Mouse (Mus musculus): Measurements from ENCODE around the gene Hdhd5. TPM values are rescaled to one million over a fixed set of nuclear protein-coding genes. Genes with fewer than 3 reads are reported as not detected.

Gene Hdhd5
- total RNA-seq (2023): 1 to 10 TPM; 4.2 to 4.9 TPM

DNA sequence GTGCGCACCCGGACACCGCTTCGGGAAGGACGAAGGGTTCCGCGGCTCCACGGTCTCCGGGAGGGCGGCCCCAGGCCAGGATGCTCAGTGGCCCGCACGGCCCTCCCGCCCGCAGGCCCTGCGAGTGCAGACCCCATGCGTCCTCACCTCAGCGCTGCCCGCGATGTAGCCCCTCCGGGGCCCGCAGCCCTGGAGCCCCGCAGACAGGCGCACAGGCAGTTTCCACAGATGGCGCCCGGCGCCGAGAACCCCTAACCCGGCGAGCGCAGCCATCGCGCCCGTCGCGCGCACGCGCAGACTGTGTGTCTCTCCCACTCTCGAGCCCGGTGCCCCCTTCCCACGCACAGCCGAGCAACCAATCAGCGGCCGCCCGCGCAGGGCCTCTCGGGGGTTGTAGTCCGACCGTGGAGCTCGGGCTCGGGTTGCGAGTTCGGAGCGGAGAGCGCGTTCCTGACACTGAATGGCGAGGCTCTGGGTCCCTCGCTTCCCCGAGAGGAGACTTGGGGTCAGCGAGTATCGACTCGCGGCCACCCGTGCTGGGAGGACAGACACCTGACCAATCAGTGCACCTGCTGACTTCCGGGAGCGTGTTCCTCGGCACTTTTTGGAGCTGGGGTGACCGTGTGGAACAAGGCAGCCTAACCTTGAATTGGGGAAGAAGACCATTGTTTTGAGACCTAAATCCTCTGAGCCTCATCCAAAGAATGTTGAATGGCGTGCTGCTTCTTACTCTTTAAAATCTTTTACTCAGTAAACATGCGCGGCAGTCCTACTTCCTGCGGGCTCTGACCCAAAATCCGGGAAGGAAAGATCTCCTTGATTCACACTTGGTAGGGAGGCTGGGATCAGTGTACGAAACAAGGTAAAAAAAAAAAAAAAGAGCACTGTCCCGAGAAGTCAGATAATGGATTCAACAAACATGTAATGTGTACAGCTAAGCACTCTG lies at the start of gene Hdhd5:
Gene Hdhd5, minus strand, starts transcription at position 300 of the 946 bp plus-strand sequence.

DNA sequence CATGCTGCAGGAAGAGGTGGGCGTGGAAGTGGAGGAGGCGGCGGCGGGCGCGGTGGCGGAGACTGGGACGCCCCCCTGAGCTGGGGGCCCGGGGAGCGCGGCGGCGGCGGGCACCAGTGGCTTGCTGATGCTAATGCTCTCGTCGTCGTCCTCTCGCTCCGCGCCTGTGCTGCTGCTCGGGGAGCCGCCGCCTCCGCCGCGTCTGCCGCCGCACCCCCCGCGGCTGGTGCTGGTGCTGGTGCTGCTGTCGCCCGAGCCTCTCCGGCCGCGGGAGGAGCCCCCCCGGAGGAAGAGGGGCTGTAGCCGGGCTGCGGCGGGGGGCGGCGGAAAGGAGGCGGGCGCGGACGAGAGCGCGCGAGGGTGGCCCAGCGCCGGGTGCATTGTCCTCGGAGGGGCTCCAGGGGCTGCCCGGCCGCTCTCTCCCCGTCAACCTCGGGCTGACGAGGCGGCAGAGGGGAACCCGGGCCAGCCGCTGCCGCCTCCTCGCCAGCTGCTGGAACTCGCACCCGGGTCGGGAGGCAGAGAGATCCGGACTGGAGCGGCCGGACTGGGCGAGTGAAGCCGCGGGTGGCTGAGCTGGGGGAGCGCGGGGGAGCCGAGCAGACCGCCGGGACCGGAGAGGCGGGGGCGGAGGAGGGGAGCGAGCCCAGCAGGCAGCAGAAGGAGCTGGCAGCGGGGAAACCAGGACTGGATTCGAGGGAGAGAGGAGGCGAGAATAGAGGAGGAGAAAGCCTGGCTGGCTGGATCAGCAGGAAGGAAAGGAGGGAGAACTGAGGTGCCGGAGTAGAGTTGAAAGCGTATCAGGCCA lies 37.5 kb downstream of the Hdhd5 start, which contains the start of gene Tmem121b:
Gene Tmem121b, minus strand, starts transcription at position 434 of the 808 bp plus-strand sequence.

DNA sequence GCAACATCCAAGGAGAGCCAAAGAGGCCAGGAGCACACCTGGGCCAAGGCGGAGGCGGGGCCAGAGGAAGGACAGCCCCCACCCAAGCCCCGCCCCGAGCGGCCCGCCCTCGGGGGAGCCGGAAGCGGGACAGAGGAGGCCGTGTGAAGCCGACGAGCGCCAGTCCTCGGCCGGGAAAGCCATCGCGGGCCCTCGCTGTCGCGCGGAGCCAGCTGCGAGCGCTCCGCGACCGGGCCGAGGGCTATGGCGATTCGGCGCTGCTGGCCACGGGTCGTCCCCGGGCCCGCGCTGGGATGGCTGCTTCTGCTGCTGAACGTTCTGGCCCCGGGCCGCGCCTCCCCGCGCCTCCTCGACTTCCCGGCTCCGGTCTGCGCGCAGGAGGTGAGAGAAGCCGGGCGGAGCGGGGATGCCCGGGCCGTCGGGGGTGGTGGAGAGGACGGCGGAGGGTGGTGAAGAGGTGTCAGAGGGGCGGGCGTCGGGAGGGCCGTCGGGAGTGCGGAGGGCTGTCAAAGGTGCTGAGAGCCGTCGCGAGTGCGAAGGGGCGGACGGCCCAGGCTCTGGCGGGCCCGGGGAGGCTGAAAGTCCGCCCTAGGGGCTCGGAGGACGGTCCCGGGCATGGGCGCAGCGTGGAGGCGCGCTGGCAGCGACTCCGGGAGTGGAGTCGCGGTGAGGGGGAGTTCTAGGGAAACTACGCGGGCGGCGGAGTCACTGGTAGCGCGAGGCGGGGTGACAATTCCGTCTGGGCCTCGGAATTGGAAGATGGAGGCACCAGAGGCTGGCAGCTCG lies 67.8 kb downstream of the Hdhd5 start, which contains the start of gene Il17ra:
Gene Il17ra, plus strand, starts transcription at position 162 of the 786 bp plus-strand sequence.

Other genes with a start within 250 kb of the Hdhd5 start
- gene D330020A13Rik, start 237.0 kb downstream of the Hdhd5 start, total RNA-seq (2023): not detected
- gene B4galnt3, start 236.8 kb downstream of the Hdhd5 start, total RNA-seq (2023): not detected
- gene Kdm5a, start 167.2 kb downstream of the Hdhd5 start, total RNA-seq (2023): 10 to 100 TPM; 85.0 to 90.3 TPM
- 1 to 10 TPM; 8.2 to 9.5 TPM for gene Ccdc77, start 166.9 kb downstream of the Hdhd5 start, total RNA-seq (2023)
- 100 to 1,000 TPM; 318 to 349 TPM for gene Il17ra, start 68.1 kb downstream of the Hdhd5 start, total RNA-seq (2023)
- under 1 TPM in 1 of 2 experiments, not detected in 1; 0.18 TPM for gene Tmem121b, start 37.5 kb downstream of the Hdhd5 start, total RNA-seq (2023)
- gene Cecr2, start 135.1 kb upstream of the Hdhd5 start, total RNA-seq (2023): 10 to 100 TPM in 1 of 2 experiments, 1 to 10 TPM in 1; 4.2 to 10.2 TPM
- under 1 TPM in 1 of 2 experiments, not detected in 1; 0.26 TPM for gene Slc25a18, start 242.3 kb upstream of the Hdhd5 start, total RNA-seq (2023)